Mouse (Mus musculus): ENCODE data around the gene Gpr156. TPM values are rescaled to one million over a fixed set of nuclear protein-coding genes. Genes with fewer than 3 reads are reported as not detected.

Gpr156 gene
- polyA plus RNA-seq, 1 experiment from 2014 or later, result 0.07 TPM

DNA sequence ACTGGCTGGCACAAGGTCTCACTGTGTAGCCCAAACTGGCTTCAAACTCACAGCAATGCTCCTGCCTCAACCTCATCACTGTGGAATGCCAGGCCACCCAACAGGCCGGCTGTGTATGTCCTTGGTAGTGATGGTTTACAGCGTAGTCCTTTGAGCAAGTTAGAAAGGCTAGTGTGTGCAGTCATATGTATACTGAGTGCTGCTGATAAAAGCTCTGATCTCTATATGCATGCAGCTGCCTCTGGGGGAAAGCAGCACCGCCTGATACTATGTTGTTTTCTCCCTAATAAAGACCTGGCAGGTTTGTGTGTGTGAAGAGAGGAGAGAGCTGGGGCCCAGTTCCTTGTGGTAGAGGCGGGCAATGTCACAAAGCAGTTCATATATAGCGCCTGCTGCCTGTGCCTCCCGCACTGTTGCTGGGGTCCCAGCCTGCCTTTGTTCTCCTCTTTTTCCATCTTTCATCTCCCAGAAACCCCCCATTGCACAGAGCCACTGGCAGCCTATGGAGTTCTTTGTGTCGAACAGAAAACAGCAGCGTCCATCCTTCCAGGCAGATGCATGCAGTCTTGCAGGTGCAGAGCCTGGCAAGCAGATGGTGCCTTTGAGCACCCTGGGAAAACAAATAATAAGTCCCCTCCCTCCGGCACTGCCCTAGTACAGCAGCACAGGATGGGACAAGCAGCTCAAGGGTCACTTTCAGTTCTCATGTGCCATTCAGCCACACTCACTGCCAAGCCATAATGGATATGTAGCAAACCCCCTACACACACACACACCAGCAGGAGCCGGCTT lies 74.5 kb downstream of the Gpr156 start:
- TF ChIP-seq CTCF (IDR thresholded peaks at IDR 0.05; ENCODE audit: low read depth) (peak; percentile 64), EP300 (optimal IDR thresholded peaks at IDR 0.05) (no peak)
- Histone ChIP-seq H3K4me2 (replicated peaks; ENCODE audit: low read depth) (no peak overlapping the region), H3K9me3 (ENCODE audit: control insufficient read depth, low read length) (no peaks in the 10 kb centered on the region), H3K27ac (replicated peaks) (no peak overlapping the region), H3K4me1 (replicated peaks; ENCODE audit: control insufficient read depth, insufficient read depth) (no peaks in the 10 kb centered on the region), H3K27me3 (ENCODE audit: control insufficient read depth, insufficient read depth, low read length) (no peaks in the 10 kb centered on the region), H3K36me3 (ENCODE audit: control insufficient read depth, insufficient read depth, low read length) (no peaks in the 10 kb centered on the region), H3K4me3 (ENCODE audit: low read depth, low read length) (no peak overlapping the region), H3K9ac (ENCODE audit: low read length) (no peak overlapping the region)
- WGBS, result 34% methylated on average over 10 of the region's 10 CpGs
- ATAC-seq (ENCODE audit: low FRiP score, low TSS enrichment), result peak; percentile 70
- DNase-seq (ENCODE audit: low spot score), result peak; percentile 66

DNA sequence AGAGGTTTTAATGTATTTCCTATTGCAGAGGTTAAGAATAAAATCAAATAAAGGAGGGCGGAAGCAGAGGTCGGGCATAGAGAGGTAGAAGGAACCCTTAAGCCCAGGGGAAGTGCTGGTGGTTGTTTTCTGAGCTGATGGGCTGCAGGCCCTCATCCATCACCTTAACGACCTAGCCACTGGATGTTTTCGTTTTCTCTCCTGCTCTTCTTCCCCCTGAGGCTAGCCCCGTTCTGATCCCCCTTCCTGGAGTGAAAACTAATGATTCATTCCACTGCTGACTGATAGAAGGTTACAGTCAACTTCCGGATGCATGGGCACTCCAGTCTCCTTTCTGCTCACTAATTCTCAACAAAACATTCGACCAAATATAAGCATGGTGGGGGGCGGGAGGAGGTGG lies 76.5 kb downstream of the Gpr156 start:
- H3K4me2 ChIP-seq (replicated peaks; ENCODE audit: low read depth), result no peak overlapping the region
- H3K9ac ChIP-seq (ENCODE audit: low read length), result no peak overlapping the region
- WGBS, result 38% methylated on average over 8 of the region's 8 CpGs
- H3K4me3 ChIP-seq (ENCODE audit: low read depth, low read length), result no peak overlapping the region
- no peak for TF ChIP-seq EP300 (optimal IDR thresholded peaks at IDR 0.05)
- no peak for TF ChIP-seq CTCF (IDR thresholded peaks at IDR 0.05; ENCODE audit: low read depth)
- no peaks in the 10 kb centered on the region for H3K27me3 ChIP-seq (ENCODE audit: control insufficient read depth, insufficient read depth, low read length)
- no peaks in the 10 kb centered on the region for H3K4me1 ChIP-seq (replicated peaks; ENCODE audit: control insufficient read depth, insufficient read depth)
- no peaks in the 10 kb centered on the region for H3K36me3 ChIP-seq (ENCODE audit: control insufficient read depth, insufficient read depth, low read length)
- no peak for ATAC-seq (ENCODE audit: low FRiP score, low TSS enrichment)
- no peak overlapping the region for H3K27ac ChIP-seq (replicated peaks)
- DNase-seq (ENCODE audit: low spot score), result no peak
- no peaks in the 10 kb centered on the region for H3K9me3 ChIP-seq (ENCODE audit: control insufficient read depth, low read length)

DNA sequence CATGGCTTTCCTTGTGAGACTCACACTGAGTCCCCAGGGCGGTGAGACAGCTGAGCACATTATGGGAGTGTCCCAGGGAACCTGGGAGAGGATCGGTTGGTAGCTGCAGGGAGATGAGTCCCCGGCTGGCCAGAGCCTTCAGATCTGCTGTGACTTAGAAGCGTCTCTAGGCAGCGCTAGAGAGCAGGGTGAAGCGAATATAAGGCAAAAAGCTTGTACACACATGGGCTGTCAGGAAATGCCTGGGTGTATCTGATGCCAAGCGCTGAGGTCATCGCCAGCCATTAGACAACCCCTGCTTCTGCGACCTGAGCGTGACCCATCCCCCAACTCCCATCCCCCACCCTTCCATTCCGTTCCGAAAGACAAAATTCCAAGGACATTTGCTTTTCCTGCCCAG lies 78.4 kb downstream of the Gpr156 start:
- H3K4me2 ChIP-seq (replicated peaks; ENCODE audit: low read depth), result no peak overlapping the region; the same call in 1 of the 2 replicates
- ATAC-seq (ENCODE audit: low FRiP score, low TSS enrichment), result peak; percentile 82
- DNase-seq (ENCODE audit: low spot score), result peak; percentile 70

DNA sequence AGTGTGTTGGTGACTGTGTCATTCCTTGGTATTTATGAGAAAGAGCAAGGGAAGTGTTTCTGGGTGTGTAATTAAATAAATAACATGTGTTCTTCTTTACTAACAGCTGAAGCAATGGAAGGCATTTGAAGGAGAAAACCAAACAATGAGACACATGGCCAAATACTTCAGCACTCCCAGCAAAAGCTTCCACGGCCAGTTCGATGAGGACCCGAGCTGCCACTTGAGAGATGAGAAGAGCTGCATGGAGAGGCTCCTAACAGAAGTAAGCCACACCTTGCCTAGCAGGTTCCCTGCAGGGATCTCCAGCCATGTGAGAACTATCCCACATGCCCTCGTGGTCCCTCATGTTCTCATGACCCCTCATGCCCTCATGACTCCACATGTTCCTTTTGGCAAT lies 81.5 kb downstream of the Gpr156 start:
- TF ChIP-seq CTCF (IDR thresholded peaks at IDR 0.05; ENCODE audit: low read depth) (no peak), EP300 (optimal IDR thresholded peaks at IDR 0.05) (no peak)
- Histone ChIP-seq H3K9ac (ENCODE audit: low read length) (no peak overlapping the region), H3K4me2 (replicated peaks; ENCODE audit: low read depth) (no peak overlapping the region), H3K27me3 (ENCODE audit: control insufficient read depth, insufficient read depth, low read length) (no peaks in the 10 kb centered on the region), H3K36me3 (ENCODE audit: control insufficient read depth, insufficient read depth, low read length) (no peaks in the 10 kb centered on the region), H3K4me1 (replicated peaks; ENCODE audit: control insufficient read depth, insufficient read depth) (no peaks in the 10 kb centered on the region), H3K27ac (replicated peaks) (no peak overlapping the region), H3K4me3 (ENCODE audit: low read depth, low read length) (no peak overlapping the region), H3K9me3 (ENCODE audit: control insufficient read depth, low read length) (no peaks in the 10 kb centered on the region)
- ATAC-seq (ENCODE audit: low FRiP score, low TSS enrichment) (no peak), DNase-seq (ENCODE audit: low spot score) (no peak)
- 41% methylated on average over 4 of the region's 4 CpGs for WGBS

More for the DNA sequence above, 78.4 kb downstream of the Gpr156 start:
- Histone ChIP-seq H3K9me3 (ENCODE audit: control insufficient read depth, low read length) (no peaks in the 10 kb centered on the region), H3K4me3 (ENCODE audit: low read depth, low read length) (no peak overlapping the region), H3K27me3 (ENCODE audit: control insufficient read depth, insufficient read depth, low read length) (no peaks in the 10 kb centered on the region), H3K27ac (replicated peaks) (no peak overlapping the region), H3K9ac (ENCODE audit: low read length) (no peak overlapping the region), H3K36me3 (ENCODE audit: control insufficient read depth, insufficient read depth, low read length) (no peaks in the 10 kb centered on the region), H3K4me1 (replicated peaks; ENCODE audit: control insufficient read depth, insufficient read depth) (no peaks in the 10 kb centered on the region)
- WGBS, result 10% methylated on average over 12 of the region's 12 CpGs
- TF ChIP-seq EP300 (optimal IDR thresholded peaks at IDR 0.05) (no peak), CTCF (IDR thresholded peaks at IDR 0.05; ENCODE audit: low read depth) (peak; percentile 86)

DNA sequence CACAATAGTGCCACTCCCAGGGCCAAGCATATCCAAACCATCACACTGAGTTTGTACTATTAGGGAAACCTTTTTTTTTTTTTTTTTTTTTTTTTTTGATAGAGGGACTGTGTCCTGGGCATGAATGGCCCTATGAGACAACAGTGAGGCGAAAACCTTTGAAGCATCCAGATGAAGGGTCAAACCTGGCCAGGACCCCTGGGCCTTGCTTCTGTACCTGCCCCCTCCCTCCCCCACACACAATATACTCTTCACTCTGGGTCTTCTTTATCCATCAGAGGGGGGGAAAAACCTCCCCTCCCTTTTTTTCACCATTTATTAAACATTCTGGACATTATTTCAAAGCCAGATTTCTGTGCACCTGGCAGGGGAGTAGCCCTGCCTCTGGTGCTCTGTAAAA lies 83.5 kb downstream of the Gpr156 start:
- Histone ChIP-seq H3K27ac (replicated peaks) (no peak overlapping the region), H3K4me2 (replicated peaks; ENCODE audit: low read depth) (no peak overlapping the region), H3K36me3 (ENCODE audit: control insufficient read depth, insufficient read depth, low read length) (no peaks in the 10 kb centered on the region), H3K4me1 (replicated peaks; ENCODE audit: control insufficient read depth, insufficient read depth) (no peaks in the 10 kb centered on the region), H3K4me3 (ENCODE audit: low read depth, low read length) (no peak overlapping the region), H3K9me3 (ENCODE audit: control insufficient read depth, low read length) (no peaks in the 10 kb centered on the region), H3K27me3 (ENCODE audit: control insufficient read depth, insufficient read depth, low read length) (no peaks in the 10 kb centered on the region), H3K9ac (ENCODE audit: low read length) (no peak overlapping the region)
- no peak for TF ChIP-seq CTCF (IDR thresholded peaks at IDR 0.05; ENCODE audit: low read depth)
- TF ChIP-seq EP300 (optimal IDR thresholded peaks at IDR 0.05), result no peak
- DNase-seq (ENCODE audit: low spot score) (no peak), ATAC-seq (ENCODE audit: low FRiP score, low TSS enrichment) (no peak)
- WGBS, result 93% methylated on average over 1 of the region's 1 CpGs

DNA sequence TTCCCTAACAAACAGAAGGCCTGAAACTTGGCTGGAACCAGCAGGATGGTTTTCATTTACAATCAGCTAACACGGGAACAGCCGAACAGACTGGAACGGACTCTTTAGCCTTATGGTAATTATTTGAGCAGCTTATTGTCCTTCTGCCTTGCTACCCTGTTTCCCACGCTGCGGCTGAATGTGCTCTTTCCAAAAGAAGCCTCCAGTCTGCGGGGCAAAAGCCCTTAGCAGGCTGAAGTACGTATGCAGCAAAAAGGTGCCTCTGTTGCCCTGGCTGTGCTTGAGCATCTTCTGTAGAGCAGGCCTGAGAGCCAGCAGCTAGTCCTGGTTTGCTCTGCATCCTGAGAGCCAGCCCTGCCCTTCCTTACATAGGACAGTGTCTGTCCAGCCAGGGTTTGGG lies 83.9 kb downstream of the Gpr156 start:
- ATAC-seq (ENCODE audit: low FRiP score, low TSS enrichment), result no peak
- 74% methylated on average over 7 of the region's 7 CpGs for WGBS

More for the DNA sequence above, 83.9 kb downstream of the Gpr156 start:
- peak; percentile 3 for DNase-seq (ENCODE audit: low spot score)
- H3K4me1 ChIP-seq (replicated peaks; ENCODE audit: control insufficient read depth, insufficient read depth), result no peaks in the 10 kb centered on the region
- H3K4me3 ChIP-seq (ENCODE audit: low read depth, low read length), result no peak overlapping the region
- H3K4me2 ChIP-seq (replicated peaks; ENCODE audit: low read depth), result no peak overlapping the region
- TF ChIP-seq EP300 (optimal IDR thresholded peaks at IDR 0.05), result no peak
- TF ChIP-seq CTCF (IDR thresholded peaks at IDR 0.05; ENCODE audit: low read depth), result no peak
- H3K9ac ChIP-seq (ENCODE audit: low read length), result no peak overlapping the region
- no peak overlapping the region for H3K27ac ChIP-seq (replicated peaks)
- H3K27me3 ChIP-seq (ENCODE audit: control insufficient read depth, insufficient read depth, low read length), result no peaks in the 10 kb centered on the region
- H3K36me3 ChIP-seq (ENCODE audit: control insufficient read depth, insufficient read depth, low read length), result no peaks in the 10 kb centered on the region
- no peaks in the 10 kb centered on the region for H3K9me3 ChIP-seq (ENCODE audit: control insufficient read depth, low read length)
